Mouse (Mus musculus): Measurements from ENCODE around the gene Inpp5k. TPM values are rescaled to one million over a fixed set of nuclear protein-coding genes. Genes with fewer than 3 reads are reported as not detected.

The Inpp5k gene
- polyA plus RNA-seq, 1 experiment = 15.2 TPM

DNA sequence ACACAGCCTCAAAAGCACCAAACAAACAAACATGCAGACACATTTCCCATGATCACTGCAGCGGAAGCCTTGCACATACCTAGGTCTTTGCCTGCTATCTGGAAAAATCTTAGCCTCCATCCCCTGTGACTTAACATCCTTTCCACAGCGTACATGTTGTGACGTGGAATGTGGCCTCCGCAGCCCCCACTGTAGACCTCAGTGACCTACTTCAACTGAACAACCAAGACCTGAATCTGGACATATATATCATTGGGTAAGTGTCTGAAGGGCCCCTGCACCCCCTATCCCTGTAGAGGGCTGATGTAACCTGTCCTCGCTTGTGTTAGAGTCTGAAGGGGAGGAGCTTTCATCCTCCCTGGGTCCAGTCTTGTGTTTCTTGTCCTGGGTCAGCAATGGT lies 2.1 kb downstream of the Inpp5k start:
- TF ChIP-seq CTCF (IDR thresholded peaks at IDR 0.05; ENCODE audit: borderline replicate concordance, insufficient read depth, low read length) = no peak
- TF ChIP-seq POLR2A (IDR thresholded peaks at IDR 0.05; ENCODE audit: low read depth, low read length) = no peak
- Histone ChIP-seq H3K27ac (ENCODE audit: insufficient read depth, low read length) (no peak overlapping the region), H3K4me3 (ENCODE audit: insufficient read depth, low read length) (no peak overlapping the region), H3K4me1 (ENCODE audit: control insufficient read depth, insufficient read depth, low read length) (peaks cover 5% of the 10 kb centered on the region; the same call in 1 of the 2 replicates)

DNA sequence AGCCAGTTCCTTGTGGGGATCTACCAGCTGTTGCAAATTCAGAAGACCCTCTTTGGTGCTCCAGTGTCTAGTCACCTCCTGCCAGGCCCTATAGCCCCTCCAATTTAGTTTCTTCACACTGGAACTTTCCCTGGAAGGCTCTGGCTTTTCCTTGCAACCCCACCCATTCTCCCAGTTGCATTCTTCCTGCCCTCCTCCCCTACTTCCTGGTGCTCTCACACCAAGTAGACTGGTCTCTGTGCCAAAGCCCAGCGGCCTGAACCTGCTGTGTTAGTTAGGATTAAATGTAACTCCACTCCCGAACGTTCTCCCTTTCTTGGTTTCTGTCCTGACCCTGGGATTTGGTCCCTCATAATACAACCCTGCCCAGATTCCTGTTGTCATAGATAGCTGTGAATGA lies 4.0 kb downstream of the Inpp5k start:
- TF ChIP-seq POLR2A (IDR thresholded peaks at IDR 0.05; ENCODE audit: low read depth, low read length) (no peak), CTCF (IDR thresholded peaks at IDR 0.05; ENCODE audit: borderline replicate concordance, insufficient read depth, low read length) (no peak)
- Histone ChIP-seq H3K27ac (ENCODE audit: insufficient read depth, low read length) (no peak overlapping the region), H3K4me3 (ENCODE audit: insufficient read depth, low read length) (no peak overlapping the region), H3K4me1 (ENCODE audit: control insufficient read depth, insufficient read depth, low read length) (peaks cover 5% of the 10 kb centered on the region; the same call in 1 of the 2 replicates)

DNA sequence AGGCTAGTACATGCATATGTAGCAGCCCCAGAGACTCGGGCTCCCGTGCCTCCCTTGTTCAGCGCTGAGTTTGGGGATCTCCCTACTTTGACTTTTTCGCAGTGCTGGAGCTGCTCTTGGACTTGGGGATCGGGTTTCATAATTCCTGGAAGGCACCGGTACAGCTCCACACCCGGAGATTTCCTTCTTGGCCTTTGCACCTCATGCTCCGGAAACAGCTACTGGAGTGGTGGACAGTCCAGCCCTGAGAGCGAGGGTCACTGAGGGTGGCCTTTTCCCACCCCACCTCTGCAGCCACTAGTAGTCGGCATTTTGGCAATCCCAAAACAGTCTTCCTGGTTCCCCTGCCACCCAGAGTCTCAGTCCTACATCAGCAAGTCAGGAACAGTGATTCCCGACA lies 4.5 kb downstream of the Inpp5k start:
- TF ChIP-seq CTCF (IDR thresholded peaks at IDR 0.05; ENCODE audit: borderline replicate concordance, insufficient read depth, low read length) (no peak), POLR2A (IDR thresholded peaks at IDR 0.05; ENCODE audit: low read depth, low read length) (no peak)
- Histone ChIP-seq H3K4me3 (ENCODE audit: insufficient read depth, low read length) (no peak overlapping the region), H3K4me1 (ENCODE audit: control insufficient read depth, insufficient read depth, low read length) (peaks cover 5% of the 10 kb centered on the region; the same call in 1 of the 2 replicates), H3K27ac (ENCODE audit: insufficient read depth, low read length) (no peak overlapping the region)

DNA sequence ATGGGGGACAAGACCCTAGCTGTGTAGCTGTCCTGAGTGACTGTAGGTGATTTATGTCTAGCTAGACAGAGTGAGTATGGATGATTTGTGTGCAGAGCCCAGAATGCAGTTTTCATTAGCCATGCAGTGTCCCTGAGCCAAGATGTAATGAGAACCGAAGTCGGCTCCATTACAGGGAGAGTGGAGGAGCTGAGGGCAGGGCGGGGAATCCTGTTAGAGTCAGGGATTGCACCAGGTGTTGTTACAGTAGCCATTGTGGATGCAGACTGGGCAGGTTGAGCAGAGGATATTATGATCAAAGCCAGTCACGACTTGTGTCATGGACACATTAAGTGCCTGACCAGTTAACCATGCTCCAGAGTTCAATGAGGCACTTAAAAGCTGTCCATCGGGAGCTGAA lies 12.5 kb downstream of the Inpp5k start:
- Histone ChIP-seq H3K4me1 (ENCODE audit: control insufficient read depth, insufficient read depth, low read length) (no peaks in the 10 kb centered on the region), H3K4me3 (ENCODE audit: insufficient read depth, low read length) (no peak overlapping the region), H3K27ac (ENCODE audit: insufficient read depth, low read length) (no peak overlapping the region)
- TF ChIP-seq POLR2A (IDR thresholded peaks at IDR 0.05; ENCODE audit: low read depth, low read length) (no peak), CTCF (IDR thresholded peaks at IDR 0.05; ENCODE audit: borderline replicate concordance, insufficient read depth, low read length) (no peak)

DNA sequence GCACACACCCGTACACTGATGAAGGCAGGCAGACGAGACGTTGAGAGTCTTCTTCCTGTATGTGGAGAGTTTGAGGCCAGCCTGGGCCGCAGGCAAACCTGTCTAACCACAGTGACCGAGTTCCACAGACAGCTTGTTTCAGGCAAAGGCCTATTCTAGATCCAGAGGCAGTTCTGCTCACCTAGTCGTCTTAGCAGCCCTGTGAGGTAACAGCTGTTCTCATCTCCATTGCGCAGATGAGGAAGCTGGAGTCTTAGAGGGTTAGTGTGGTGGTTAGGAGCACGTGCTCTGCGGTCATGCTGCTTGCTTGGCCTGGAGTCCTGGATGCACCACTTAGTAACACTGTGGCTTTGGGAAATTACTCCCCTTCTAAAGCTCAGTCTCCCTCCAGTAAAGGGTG lies 13.9 kb downstream of the Inpp5k start:
- TF ChIP-seq CTCF (IDR thresholded peaks at IDR 0.05; ENCODE audit: borderline replicate concordance, insufficient read depth, low read length) (no peak), POLR2A (IDR thresholded peaks at IDR 0.05; ENCODE audit: low read depth, low read length) (0 out of 2 replicates have a peak, but pooled peaks have one; percentile 13)

DNA sequence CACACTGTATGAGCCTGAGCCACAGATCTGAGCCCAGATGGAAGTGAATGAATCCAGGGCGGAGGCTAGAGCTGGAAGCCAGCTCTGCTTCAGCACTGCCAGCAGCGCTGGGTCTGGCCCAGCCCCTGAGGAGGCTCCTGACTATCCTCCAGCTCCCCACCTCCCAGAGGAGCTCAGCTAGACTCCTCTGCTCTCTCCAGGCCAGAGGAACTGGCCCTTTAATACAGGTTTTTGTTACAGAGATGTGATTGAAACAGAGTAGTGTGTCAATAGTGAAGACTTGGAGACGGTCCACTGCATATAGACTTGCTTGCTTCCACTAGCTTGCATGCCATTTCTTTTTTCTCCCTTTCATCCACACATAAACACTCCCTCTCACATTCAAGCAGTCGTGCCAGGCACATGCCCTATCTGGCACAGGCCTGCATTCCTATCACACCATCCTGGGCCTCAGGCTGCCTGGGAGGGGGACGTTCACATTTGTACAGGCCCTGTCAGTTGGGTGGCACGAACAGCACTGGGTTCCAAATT lies 17.0 kb downstream of the Inpp5k start:
- no peak overlapping the region for H3K27ac ChIP-seq (ENCODE audit: insufficient read depth, low read length)
- H3K4me3 ChIP-seq (ENCODE audit: insufficient read depth, low read length) = no peak overlapping the region
- TF ChIP-seq CTCF (IDR thresholded peaks at IDR 0.05; ENCODE audit: borderline replicate concordance, insufficient read depth, low read length) = no peak
- TF ChIP-seq POLR2A (IDR thresholded peaks at IDR 0.05; ENCODE audit: low read depth, low read length) = 0 out of 2 replicates have a peak, but pooled peaks have one; percentile 17
- H3K4me1 ChIP-seq (ENCODE audit: control insufficient read depth, insufficient read depth, low read length) = no peaks in the 10 kb centered on the region

More for the DNA sequence above, 13.9 kb downstream of the Inpp5k start:
- Histone ChIP-seq H3K4me3 (ENCODE audit: insufficient read depth, low read length) (no peak overlapping the region), H3K27ac (ENCODE audit: insufficient read depth, low read length) (no peak overlapping the region), H3K4me1 (ENCODE audit: control insufficient read depth, insufficient read depth, low read length) (no peaks in the 10 kb centered on the region)

DNA sequence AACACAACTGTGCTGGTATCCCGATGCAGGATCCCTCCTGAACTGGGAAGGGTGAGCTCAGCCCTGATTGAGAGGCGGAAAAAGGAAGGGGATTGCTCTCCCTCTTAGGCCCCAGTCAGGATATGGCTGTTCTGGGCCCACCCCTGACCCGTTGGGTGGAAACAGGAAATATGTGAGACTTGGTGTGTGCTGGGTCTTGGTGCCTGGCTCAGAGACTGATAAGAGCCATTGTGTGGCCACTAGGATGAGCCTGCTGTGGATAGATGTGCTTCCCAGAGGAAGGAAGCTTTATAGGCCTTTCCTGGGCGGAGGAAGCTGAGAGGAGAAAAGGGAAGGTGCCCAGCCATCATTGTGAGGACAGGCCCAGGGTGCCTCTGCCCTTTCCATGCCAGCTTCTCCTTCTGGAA lies 18.4 kb downstream of the Inpp5k start:
- H3K4me1 ChIP-seq (ENCODE audit: control insufficient read depth, insufficient read depth, low read length) = no peaks in the 10 kb centered on the region
- TF ChIP-seq CTCF (IDR thresholded peaks at IDR 0.05; ENCODE audit: borderline replicate concordance, insufficient read depth, low read length) (no peak), POLR2A (IDR thresholded peaks at IDR 0.05; ENCODE audit: low read depth, low read length) (no peak)
- no peak overlapping the region for H3K4me3 ChIP-seq (ENCODE audit: insufficient read depth, low read length)
- no peak overlapping the region for H3K27ac ChIP-seq (ENCODE audit: insufficient read depth, low read length)

DNA sequence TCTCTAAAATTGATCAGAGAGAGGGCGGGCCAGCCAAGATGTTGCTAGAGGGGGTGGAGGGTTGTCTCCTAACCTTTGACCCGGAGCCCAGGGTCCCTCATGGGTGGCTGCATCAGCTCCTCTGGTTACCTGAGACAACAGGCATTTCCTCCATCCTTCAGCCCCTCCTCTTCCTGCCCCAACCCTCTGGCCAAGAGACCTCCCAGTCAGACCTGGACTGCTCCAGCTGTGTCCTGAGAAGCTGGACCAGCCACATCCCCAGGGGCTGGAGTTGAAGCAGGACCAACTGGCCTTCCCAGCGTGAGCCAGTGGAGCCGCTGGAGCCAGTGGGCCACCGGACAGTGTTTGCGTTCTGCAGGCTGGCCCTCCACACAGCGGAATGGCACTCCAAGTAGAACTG lies 19.5 kb downstream of the Inpp5k start, which contains the start of gene Myo1c:
Myo1c (plus strand) TSS at position 194 of the 400 bp plus-strand sequence.
- H3K4me1 ChIP-seq (ENCODE audit: control insufficient read depth, insufficient read depth, low read length) = peaks cover 7% of the 10 kb centered on the region
- H3K4me3 ChIP-seq (ENCODE audit: insufficient read depth, low read length) = peak within 1 kb of the TSS; percentile 61

DNA sequence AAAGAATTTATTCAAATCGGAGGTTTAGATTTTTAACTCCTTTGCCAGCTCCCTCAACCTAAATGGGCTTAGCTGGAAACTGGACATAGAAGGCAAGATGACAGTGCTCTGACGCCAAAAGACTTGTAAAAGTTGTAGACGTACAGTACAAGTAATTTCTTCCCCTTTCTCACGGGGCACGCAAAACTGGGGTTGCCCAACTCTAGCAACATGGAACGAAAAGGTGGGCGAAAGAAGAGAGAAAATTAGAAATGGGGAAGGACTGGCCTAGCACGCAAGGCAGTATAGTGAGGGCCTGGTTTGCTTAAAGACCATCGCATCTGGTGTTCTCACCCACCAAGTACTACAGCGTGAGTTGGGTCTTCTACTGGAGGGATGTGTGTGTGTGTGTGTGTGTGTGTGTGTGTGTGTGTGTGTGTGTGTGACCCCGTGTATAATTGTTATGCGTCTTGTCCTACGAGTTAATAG lies 20.2 kb downstream of the Inpp5k start:
- TF ChIP-seq CTCF (IDR thresholded peaks at IDR 0.05; ENCODE audit: borderline replicate concordance, insufficient read depth, low read length) = no peak
- TF ChIP-seq POLR2A (IDR thresholded peaks at IDR 0.05; ENCODE audit: low read depth, low read length) = no peak; the same call in 1 of the 2 replicates
- peak overlapping the region; percentile 61 for H3K4me3 ChIP-seq (ENCODE audit: insufficient read depth, low read length)
- peaks cover 7% of the 10 kb centered on the region for H3K4me1 ChIP-seq (ENCODE audit: control insufficient read depth, insufficient read depth, low read length)
- peak overlapping the region; percentile 97 for H3K27ac ChIP-seq (ENCODE audit: insufficient read depth, low read length)

More for the DNA sequence above, 19.5 kb downstream of the Inpp5k start, which contains the start of gene Myo1c:
- peak within 1 kb of the TSS; percentile 97 for H3K27ac ChIP-seq (ENCODE audit: insufficient read depth, low read length)
- TF ChIP-seq CTCF (IDR thresholded peaks at IDR 0.05; ENCODE audit: borderline replicate concordance, insufficient read depth, low read length) = no peak
- no peak for TF ChIP-seq POLR2A (IDR thresholded peaks at IDR 0.05; ENCODE audit: low read depth, low read length)

DNA sequence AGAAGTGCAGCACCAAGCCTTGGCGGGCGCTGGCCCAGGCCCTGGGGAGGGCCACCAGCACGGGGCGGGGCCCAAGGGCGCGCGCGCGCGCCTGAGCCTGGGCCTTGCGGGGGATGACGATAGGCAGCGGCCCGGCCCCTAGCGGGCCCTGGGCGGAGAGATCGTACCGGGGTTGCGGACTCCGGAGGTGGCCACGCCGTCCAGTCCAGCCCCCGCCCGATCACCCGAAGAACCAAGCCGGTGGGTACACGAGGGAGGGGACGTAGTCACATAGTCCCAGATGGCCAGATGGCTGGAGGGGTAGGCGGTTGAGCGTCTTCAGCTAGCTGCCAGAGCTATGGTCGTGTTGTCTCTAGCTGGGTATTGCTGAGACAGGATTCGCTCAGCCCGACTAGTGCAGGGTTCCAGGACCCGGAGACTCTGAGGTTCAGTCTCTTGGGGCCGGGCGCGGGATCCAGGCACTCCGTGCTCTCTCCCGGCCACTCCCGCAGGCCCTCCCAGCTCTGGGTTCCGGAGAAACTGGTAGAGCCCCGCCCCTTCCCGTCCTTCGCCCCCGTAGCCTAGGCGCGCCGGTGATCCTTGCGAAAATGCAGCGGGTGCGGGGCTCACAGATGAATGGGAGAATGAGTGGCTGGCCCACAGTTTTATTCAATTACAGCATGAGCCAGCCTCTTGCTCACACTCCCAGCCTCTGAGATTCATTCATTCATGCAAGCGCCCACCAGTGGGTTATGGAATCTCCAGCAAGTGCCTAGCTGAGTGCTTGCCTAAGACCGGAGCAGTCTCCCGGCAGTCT lies 20.8 kb downstream of the Inpp5k start:
- peaks cover 7% of the 10 kb centered on the region for H3K4me1 ChIP-seq (ENCODE audit: control insufficient read depth, insufficient read depth, low read length)
- peak overlapping the region; percentile 97 for H3K27ac ChIP-seq (ENCODE audit: insufficient read depth, low read length)
- peak overlapping the region; percentile 61 for H3K4me3 ChIP-seq (ENCODE audit: insufficient read depth, low read length)
- TF ChIP-seq POLR2A (IDR thresholded peaks at IDR 0.05; ENCODE audit: low read depth, low read length) (peak; percentile 76), CTCF (IDR thresholded peaks at IDR 0.05; ENCODE audit: borderline replicate concordance, insufficient read depth, low read length) (no peak)
